Mouse (Mus musculus) limb, embryonic 11.5 days (tissue): ENCODE results near the gene Dbndd1. TPM values are rescaled to one million over a fixed set of nuclear protein-coding genes. Genes with fewer than 3 reads are reported as not detected.

Experiments
- ATAC-seq: fragments of 200-750 bp; cut with Nextera tagmentation; 2 replicates; pipeline ENCODE4 v1.8.0; 2017; ENCODE audit warnings: low read depth; ENCODE audit not compliant: insufficient number of reproducible peaks, low FRiP score, low TSS enrichment
- DNase-seq: peaks from one replicate; pipeline ENCODE4 v3.0.0-alpha.2; 2015; ENCODE audit warnings: low spot score
- H3K27ac ChIP-seq: fragments of 300-500 bp; sonication (generic); replicated peaks from 2 replicates; pipeline ENCODE4 v1.5.1; 2014; ENCODE audit warnings: low read depth, mild to moderate bottlenecking, low read length
- H3K27me3 ChIP-seq: fragments of 300-500 bp; sonication (generic); 2 replicates; pipeline ENCODE4 v1.6.1; 2014; ENCODE audit warnings: mild to moderate bottlenecking, low read length, mixed read lengths; ENCODE audit not compliant: control insufficient read depth, insufficient read depth
- H3K36me3 ChIP-seq: fragments of 300-500 bp; sonication (generic); 2 replicates; pipeline ENCODE4 v1.6.1; 2014; ENCODE audit warnings: mild to moderate bottlenecking, low read length, moderate library complexity, mixed read lengths; ENCODE audit not compliant: control insufficient read depth, insufficient read depth
- H3K4me1 ChIP-seq: fragments of 300-500 bp; sonication (generic); 2 replicates; pipeline ENCODE4 v1.6.1; 2014; ENCODE audit warnings: low read length, mixed read lengths; ENCODE audit not compliant: control insufficient read depth, insufficient read depth
- H3K4me2 ChIP-seq: fragments of 300-500 bp; sonication (generic); 2 replicates; pipeline ENCODE4 v1.6.1; 2014; ENCODE audit warnings: low read depth, mild to moderate bottlenecking, moderate library complexity; ENCODE audit not compliant: severe bottlenecking
- H3K4me3 ChIP-seq: fragments of 300-500 bp; sonication (generic); 2 replicates; pipeline ENCODE4 v1.5.1; 2014; ENCODE audit warnings: low read depth, low read length
- H3K9ac ChIP-seq: fragments of 300-500 bp; sonication (generic); 2 replicates; pipeline ENCODE4 v1.6.1; 2014; ENCODE audit warnings: mild to moderate bottlenecking, low read length
- H3K9me3 ChIP-seq: fragments of 300-500 bp; sonication (generic); 2 replicates; pipeline ENCODE4 v1.6.1; 2016; ENCODE audit warnings: low read length; ENCODE audit not compliant: control insufficient read depth
- WGBS: fragments of 180-500 bp; shearing (Covaris S2); extraction: QIAGEN DNeasy Blood & Tissue Kit; methylation state at CpG from one replicate; pipeline ENCODE4 v1.1.7; 2014; 5-methylcytosine and 5-hydroxymethylcytosine counted together
- polyA plus RNA-seq: library from polyadenylated mRNA; unstranded; fragments of >200 nt; fragmentation: Nextera tagmentation; extraction: Ambion mirVana; gene quantifications from 2 replicates; pipeline ENCODE4 v1.2.1, GENCODE M21; 2014

Gene Dbndd1
- polyA plus RNA-seq, 1 experiment from 2014 or later = 9.8 TPM

DNA sequence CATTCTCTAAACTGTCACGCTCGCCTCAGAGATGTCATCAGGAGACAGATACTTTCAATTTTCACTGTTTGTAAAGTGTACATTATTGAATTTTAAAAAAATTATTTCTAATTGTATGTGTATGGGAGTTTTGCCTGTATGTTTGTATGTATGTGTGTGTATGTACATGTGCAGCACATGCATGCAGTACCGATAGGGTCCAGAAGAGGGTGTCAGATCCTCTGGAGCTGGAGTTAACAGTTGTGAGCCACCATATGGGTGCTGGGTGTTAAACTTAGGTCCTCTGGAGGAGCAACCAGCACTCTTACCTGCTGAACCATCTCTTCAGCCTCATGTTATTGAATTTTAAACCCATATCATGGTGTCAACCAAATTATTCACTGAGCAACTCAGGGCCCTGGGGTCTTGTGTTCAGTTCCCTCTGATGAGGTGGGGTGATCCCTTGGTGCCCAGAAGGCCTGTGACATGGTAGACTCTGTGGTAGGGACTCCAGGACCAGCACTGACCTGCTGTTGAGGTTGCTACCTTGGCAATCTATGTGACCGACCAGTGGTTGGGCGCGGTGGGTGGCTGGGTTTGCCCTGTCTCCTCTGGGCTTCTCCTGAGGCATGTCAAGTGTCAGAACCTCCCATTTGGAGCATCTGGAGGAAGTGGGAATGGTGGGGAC, 11.3 kb downstream of the Dbndd1 start:
- no peak overlapping the region for H3K27ac ChIP-seq
- no peak overlapping the region for H3K4me2 ChIP-seq
- H3K4me1 ChIP-seq = no peaks in the 10 kb centered on the region
- H3K9me3 ChIP-seq = no peaks in the 10 kb centered on the region
- H3K27me3 ChIP-seq = no peaks in the 10 kb centered on the region
- no peak for ATAC-seq
- H3K4me3 ChIP-seq = no peak overlapping the region
- no peak for DNase-seq
- WGBS = 94% methylated on average over 6 of the region's 6 CpGs
- H3K9ac ChIP-seq = no peak overlapping the region
- H3K36me3 ChIP-seq = peaks cover 32% of the 10 kb centered on the region

DNA sequence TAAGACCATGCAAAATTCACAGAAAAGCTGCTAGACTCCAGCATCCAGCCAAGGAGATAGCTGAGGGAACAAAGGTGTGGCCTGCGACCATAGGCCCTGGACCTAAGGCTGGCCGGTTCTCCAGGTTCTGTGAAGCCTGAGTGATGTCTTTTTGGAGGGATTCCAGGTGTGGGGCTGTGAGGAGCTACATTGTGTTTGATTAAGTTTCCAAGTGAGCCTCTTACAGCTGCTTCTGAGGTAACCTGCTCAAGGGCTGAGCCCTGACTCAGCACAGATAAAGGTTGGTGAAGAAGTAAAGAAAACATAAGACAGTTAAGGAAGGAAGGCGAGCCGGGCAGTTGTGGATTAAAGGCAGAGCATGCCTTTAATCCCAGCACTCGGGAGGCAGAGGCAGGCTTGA, 13.1 kb downstream of the Dbndd1 start:
- no peaks in the 10 kb centered on the region for H3K9me3 ChIP-seq
- no peaks in the 10 kb centered on the region for H3K27me3 ChIP-seq
- H3K27ac ChIP-seq = no peak overlapping the region
- 96% methylated on average over 5 of the region's 5 CpGs for WGBS
- DNase-seq (no peak), ATAC-seq (no peak)
- H3K9ac ChIP-seq = no peak overlapping the region
- no peak overlapping the region for H3K4me2 ChIP-seq
- H3K4me1 ChIP-seq = no peaks in the 10 kb centered on the region
- H3K36me3 ChIP-seq = peaks cover 32% of the 10 kb centered on the region
- no peak overlapping the region for H3K4me3 ChIP-seq

DNA sequence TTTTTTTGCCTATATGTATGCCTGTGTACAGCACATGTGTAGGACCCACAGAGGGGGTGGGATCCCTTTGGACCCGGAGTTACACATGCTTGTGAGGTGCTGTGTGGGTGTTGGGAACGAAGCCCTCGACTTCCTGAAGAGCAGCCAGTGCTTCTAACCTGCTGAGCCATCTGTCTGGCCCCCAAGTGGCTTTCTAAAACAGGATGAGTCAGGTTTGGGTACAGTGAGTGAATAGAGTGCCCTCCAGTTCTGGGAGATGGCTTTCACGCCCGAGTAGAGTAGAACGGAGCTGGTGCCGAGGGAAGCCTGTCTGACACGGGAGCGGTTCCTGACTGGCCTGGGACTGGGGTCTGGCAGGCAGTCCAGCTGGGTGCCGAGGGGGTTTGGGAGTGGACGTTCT, 15.7 kb downstream of the Dbndd1 start:
- no peaks in the 10 kb centered on the region for H3K9me3 ChIP-seq
- H3K27me3 ChIP-seq = no peaks in the 10 kb centered on the region
- 95% methylated on average over 11 of the region's 11 CpGs for WGBS
- no peak overlapping the region for H3K4me3 ChIP-seq
- H3K36me3 ChIP-seq = peaks cover 31% of the 10 kb centered on the region
- H3K9ac ChIP-seq = no peak overlapping the region
- DNase-seq = no peak
- no peak overlapping the region for H3K27ac ChIP-seq
- no peaks in the 10 kb centered on the region for H3K4me1 ChIP-seq
- no peak overlapping the region for H3K4me2 ChIP-seq
- ATAC-seq = no peak; the same call in 1 of the 2 replicates

DNA sequence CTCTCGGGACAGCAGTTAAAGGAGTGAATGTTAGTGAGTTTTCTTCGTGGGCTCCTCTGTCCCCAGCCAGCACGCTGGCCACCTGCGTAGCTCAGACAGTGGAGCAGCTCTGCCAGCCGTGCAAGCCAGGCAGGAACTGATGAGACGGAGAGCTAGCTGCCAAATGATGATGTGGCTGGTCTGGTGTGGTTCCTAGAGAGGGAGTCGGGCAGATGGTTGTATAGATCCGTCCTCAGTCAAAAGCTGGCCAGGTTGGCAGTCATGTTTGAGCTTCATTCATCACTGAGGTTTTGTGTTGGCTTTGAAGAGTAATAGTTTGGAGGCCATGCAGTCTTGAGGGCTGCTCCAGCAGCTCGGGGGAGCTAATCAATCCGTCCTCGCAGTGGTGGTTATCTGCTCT, 16.3 kb downstream of the Dbndd1 start:
- H3K4me1 ChIP-seq = no peaks in the 10 kb centered on the region
- WGBS = 92% methylated on average over 11 of the region's 11 CpGs

DNA sequence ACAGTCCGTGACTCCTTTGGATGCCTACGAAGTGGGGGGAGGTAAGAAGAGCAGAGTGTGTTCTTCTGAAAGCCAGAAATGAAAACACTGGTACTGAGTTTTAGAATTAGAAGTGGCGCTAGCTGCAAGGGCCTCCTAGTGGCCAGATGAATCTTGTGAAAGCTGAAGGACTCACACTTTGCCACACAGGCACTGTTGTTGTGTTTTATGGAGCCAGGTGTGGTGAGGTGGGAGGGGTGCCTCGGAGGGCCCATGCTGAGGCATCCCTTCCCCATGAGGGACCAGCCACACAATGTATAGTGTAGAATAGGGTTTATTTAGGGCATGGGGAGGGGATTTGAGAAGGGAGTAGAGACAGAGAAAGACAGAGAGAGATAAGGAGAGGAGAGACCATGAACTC, 17.6 kb downstream of the Dbndd1 start:
- H3K9me3 ChIP-seq = no peaks in the 10 kb centered on the region
- 85% methylated on average over 4 of the region's 4 CpGs for WGBS
- no peak for ATAC-seq

More for the DNA sequence above, 16.3 kb downstream of the Dbndd1 start:
- Histone ChIP-seq H3K4me2 (no peak overlapping the region), H3K27me3 (no peaks in the 10 kb centered on the region), H3K9ac (no peak overlapping the region), H3K36me3 (peaks cover 32% of the 10 kb centered on the region), H3K4me3 (no peak overlapping the region), H3K27ac (no peak overlapping the region), H3K9me3 (no peaks in the 10 kb centered on the region)
- DNase-seq (no peak), ATAC-seq (no peak)

DNA sequence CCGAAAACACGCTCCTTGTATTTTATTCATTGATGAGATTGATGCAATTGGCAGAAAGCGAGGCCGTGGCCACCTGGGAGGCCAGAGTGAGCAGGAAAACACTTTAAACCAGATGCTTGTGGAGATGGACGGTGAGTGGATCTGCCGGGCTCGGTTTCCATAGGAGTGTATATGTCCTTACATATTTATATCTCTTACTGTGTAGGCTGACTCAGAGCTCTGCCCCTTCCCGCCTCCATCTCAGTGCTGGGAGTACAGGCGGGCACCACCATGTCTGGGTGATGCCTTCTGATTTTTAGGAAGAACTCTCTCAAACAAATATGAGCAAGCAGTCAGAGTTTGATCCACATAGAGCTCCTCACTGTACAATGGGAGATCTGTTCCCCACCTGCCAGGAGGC, 22.4 kb downstream of the Dbndd1 start:
- no peak overlapping the region for H3K27ac ChIP-seq
- peaks cover 41% of the 10 kb centered on the region for H3K36me3 ChIP-seq
- whole genome bisulfite sequencing = 96% methylated on average over 9 of the region's 9 CpGs
- no peak for ATAC-seq
- H3K9me3 ChIP-seq = no peaks in the 10 kb centered on the region
- no peak overlapping the region for H3K4me2 ChIP-seq
- no peaks in the 10 kb centered on the region for H3K27me3 ChIP-seq
- no peak for DNase-seq
- H3K4me3 ChIP-seq = no peak overlapping the region
- H3K4me1 ChIP-seq = no peaks in the 10 kb centered on the region
- H3K9ac ChIP-seq = no peak overlapping the region

More for the DNA sequence above, 17.6 kb downstream of the Dbndd1 start:
- Histone ChIP-seq H3K27me3 (no peaks in the 10 kb centered on the region), H3K9ac (no peak overlapping the region), H3K4me1 (no peaks in the 10 kb centered on the region), H3K27ac (no peak overlapping the region), H3K4me3 (no peak overlapping the region), H3K4me2 (no peak overlapping the region), H3K36me3 (peaks cover 33% of the 10 kb centered on the region)
- DNase-seq = no peak

DNA sequence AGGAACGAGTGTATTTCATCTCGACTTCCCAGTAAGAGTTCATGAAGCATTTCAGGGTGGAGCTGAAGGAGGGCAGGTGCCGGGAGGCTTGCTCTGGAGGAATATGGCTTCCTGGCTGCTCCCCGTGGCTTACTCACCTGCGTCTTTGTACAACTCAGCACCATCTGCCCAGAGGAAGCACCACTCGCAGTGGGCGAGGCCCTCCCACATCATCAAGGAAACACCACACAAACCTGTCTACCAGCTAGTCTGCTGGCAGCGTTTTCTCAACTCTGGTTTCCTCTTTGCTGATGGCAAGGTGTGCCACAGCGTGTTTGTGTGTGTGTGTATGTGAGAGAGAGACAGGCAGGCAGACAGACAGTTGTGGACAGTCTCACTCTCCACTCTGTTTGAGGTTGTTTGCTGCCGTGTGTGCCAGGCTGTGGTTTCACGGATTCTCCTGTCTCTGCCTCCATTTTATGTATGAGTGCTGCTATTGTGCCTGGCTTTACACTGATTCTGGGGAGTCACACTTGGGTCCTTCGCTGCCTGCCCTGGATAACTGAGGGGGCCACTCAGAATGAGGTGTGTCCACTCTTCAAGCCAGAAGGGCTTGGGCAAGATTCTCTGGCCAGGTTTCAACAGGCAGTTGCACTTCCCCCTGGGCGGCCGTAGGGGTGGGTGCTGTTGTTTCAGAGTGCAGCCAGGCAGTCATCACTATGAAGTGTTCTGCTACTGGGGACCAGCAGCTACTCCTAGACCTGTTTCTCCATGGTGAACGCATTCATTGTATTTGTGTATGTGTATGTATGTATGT, 23.8 kb downstream of the Dbndd1 start:
- no peak overlapping the region for H3K27ac ChIP-seq

DNA sequence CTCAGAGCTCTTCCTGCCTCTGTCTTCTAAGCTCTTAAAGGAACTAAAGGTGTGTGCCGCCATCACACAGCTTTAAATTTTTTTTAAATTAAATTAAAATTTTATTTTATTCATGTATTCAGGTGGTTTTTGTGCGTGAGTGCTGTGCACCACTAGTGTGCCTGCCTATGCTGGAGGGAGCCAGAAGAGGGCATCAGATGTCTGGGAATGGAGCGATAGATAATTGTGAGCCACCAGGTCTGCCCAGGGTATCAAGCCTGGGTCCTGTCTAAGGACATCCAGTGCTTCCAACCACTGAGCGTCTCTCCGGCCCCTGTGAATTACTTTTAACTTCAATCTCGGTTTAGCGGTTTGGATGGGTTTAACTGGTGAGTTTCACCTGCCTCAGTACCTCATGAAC, 32.6 kb downstream of the Dbndd1 start:
- Histone ChIP-seq H3K27me3 (no peaks in the 10 kb centered on the region), H3K9ac (no peak overlapping the region), H3K27ac (no peak overlapping the region), H3K9me3 (no peaks in the 10 kb centered on the region), H3K4me2 (no peak overlapping the region), H3K4me3 (no peak overlapping the region), H3K4me1 (peaks cover 9% of the 10 kb centered on the region), H3K36me3 (peaks cover 7% of the 10 kb centered on the region)
- 86% methylated on average over 7 of the region's 7 CpGs for WGBS
- DNase-seq (no peak), ATAC-seq (no peak)

More for the DNA sequence above, 23.8 kb downstream of the Dbndd1 start:
- Histone ChIP-seq H3K36me3 (peaks cover 46% of the 10 kb centered on the region), H3K4me1 (no peaks in the 10 kb centered on the region), H3K9ac (no peak overlapping the region), H3K4me2 (no peak overlapping the region), H3K9me3 (no peaks in the 10 kb centered on the region), H3K4me3 (no peak overlapping the region), H3K27me3 (no peaks in the 10 kb centered on the region)
- WGBS = 93% methylated on average over 15 of the region's 15 CpGs
- no peak for ATAC-seq
- no peak for DNase-seq
